Mouse (Mus musculus) naive thymus-derived CD4-positive, alpha-beta T cell, adult 2 months (primary cell): ENCODE results near the gene Nop56.

Source experiments
- DNase-seq: peaks from one replicate; pipeline ENCODE4 v3.0.0-alpha.2; 2011; ENCODE audit warnings: low read depth

Nop56 gene

DNA sequence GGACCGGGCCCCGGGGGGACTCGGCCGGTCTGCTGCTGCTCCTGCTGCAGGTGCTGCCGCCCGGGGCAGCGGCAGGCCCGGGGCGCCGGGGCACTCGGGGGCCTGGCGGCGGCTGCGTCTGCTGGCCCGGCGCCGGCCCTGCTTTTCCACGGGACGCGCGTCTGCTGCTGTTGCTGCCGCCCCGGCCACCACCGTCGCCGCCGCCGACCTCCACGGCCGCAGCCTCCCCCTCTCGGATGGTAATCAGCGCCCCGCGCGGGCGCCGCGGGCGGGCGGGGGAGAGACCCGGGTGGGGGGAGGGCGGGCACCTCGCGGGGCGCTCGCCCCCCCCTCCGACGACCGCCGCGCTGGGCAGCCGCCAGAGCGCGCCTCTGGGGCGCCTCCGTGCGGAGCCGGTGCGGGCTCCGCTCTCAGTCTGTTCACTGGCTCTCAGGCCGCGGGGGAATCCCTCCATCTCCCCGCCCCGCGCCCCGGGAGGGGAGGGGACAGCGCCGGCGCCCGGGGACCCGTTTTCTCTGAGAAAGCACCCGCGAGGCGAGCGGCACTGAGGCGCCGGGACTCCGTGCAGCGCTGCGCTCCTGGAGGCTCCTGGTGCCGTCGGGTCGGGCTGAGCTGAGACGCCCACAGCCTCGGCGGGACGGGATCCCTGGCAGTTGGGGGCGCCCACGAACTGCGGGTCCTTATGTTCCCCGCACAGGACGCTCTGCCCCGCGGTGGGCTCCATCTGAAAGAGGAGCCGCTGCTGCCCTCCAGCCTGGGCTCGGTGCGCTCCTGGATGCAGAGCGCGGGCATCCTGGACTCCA lies 21.3 kb downstream of the Nop56 start:
- DNase-seq = peak; percentile 32

DNA sequence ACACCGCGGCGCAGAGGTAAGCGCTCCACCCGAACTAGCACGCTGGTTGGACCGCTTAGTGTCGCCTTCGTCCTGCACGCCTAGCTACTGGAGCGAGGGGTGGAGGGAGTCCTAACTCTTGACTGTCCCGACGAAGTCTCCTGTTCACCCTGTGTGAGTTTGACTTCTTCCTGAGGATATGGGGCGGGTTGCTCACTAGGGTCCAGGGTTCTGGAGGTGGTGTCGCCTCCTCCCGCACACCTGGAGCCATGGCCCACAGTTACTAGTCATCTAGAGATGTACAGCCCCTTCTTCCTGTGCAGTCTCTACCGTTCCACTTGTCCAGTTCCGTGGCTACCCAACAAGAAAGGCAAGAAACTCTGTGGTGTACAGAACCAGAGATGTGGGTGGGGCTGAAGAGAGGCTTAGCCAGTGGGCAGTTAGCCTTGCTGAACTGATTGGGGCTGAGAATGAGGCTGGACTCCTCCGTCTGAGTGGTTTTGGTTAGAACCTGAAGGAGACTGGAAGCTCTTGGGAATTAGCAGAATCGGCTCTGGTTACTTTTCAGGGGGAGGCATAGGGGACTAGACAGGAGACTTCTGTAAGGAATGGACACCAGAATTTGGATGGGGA lies 22.0 kb downstream of the Nop56 start:
- no peak for DNase-seq

DNA sequence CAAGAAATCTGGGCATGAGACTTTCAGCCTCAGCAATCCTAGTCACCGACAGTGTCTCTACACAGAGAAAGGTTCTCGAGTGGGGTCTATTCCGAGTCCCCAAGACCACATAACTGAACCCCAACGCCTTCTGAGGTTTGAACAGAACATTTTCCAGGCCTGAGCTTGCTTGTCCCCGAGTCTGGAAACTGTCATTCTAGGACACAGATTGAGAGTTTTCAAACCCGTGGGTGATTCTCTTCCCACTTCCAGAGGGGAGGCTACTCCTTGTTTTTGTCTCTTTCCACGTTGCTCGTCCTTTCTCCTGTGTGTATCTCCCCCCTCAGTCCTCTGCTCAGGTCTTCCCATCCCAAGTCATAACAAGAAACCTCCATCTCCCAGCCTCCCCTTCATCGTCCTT lies 23.4 kb downstream of the Nop56 start:
- no peak for DNase-seq

DNA sequence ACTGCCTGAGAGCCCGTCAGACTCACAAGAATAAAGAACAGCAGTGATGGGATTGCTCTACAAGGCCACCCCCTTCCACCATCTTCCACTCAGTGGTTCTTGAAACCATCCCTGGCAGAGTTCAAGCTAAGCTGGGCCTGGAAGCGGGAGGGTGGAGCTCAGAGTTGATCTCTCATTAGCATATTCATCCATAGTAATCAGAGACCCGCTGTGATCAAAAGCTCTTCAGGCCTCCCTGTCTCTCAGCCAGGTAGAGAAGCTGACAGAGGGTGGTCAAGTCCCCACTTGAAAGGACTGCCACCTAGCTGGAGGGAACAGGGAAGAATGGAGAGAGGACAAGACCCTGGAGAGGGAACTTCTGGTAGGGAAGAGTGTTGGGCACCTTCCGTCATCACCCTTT lies 28.8 kb downstream of the Nop56 start:
- no peak for DNase-seq

DNA sequence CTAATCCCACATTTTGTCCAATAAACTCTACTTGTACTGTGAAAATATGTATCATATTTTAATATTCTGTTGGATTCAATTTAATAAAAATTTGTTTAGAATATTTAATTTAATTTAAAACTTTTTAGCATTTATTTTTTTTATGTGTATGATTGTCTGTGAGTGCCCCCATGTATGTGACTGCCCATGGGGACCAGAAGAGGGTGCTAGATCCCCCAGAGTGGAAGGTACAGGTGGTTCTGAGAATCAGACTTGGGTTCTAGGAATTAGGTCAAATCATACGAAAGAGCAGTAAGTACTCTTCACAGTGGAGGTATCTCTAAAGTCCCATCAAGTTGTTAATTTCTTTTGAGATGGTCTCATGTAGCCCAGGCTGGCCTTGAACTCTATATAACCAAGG lies 52.8 kb downstream of the Nop56 start:
- DNase-seq = no peak
